ENCODE assay signal across 11 mouse cellular contexts in the genomic region with DNA sequence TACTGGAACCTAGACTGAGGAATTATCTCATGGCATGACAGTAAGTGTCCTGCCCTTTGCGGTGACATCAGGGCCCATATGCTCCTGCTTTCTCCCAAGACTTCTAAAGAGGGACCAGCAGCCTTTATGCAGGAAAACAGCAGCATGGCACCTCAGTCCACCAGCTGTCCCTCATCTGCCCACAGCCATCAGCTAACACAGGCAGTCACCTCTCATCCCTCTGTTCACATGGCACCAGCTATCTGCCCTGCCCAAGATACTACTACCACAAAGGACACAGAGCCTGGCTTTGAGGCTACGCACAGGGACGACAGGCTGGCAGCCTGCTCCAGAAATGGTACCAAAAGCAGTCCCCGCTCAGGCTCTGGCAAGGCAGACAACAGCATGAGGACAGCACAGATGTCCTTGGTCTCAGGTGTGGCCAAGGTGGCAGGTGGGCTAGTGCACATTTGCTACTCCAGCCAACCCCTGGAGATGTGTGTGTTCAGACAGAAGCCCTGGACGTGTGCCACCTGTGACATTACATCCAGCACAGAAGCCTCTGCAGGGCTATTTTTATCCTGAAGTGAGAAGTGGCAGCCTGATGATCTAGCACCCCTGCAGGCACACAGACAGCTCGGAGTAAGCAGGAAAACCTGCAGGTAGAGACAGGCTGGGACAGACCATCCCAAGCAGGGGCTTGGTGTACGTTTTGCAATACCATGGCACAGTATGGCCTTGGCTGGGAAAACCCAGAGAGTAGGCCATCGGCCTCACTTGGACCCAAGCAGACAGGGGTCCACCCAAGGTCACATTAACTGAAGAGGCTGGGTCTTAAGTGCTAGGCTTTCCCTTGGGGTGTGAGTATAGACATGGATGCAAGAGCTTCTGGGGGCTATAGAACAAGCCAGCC.
DNase-seq lines count a peak whose midpoint lies in the region; ATAC-seq and TF ChIP-seq lines count a peak whose summit lies in the region.
"Had no signal": no experiment of that assay in that cellular context is flagged by ENCODE, and none has a peak within 500 bp of the region (broad histone marks: within the 10 kb centered on the region; RNA-seq: fewer than 3 reads in every experiment).

No protein-coding gene starts in this region.

- H3K36me3 ChIP-seq in heart, adult 2 months (ENCODE audit: control insufficient read depth, insufficient read depth, low read length) = no peaks in the 10 kb centered on the region
- 0 out of 2 replicates have a peak, but pooled peaks cover 2% of the 10 kb centered on the region for H3K36me3 ChIP-seq in heart, embryonic 10.5 days
- H3K36me3 ChIP-seq in heart, embryonic 16.5 days (ENCODE audit: control insufficient read depth, insufficient read depth) = no peaks in the 10 kb centered on the region
- H3K36me3 ChIP-seq in forebrain, embryonic 16.5 days (ENCODE audit: control insufficient read depth, insufficient read depth) = no peaks in the 10 kb centered on the region

- no peak overlapping the region for H3K4me3 ChIP-seq in heart, adult 2 months
- no peak overlapping the region for H3K4me3 ChIP-seq in heart, embryonic 10.5 days
- no peak overlapping the region for H3K4me3 ChIP-seq in heart, embryonic 16.5 days (ENCODE audit: low read length)
- no peak overlapping the region for H3K4me3 ChIP-seq in forebrain, embryonic 16.5 days (replicated peaks; ENCODE audit: low read length)

- peak overlapping the region; percentile 68 for H3K27ac ChIP-seq in heart, adult 2 months
- H3K27ac ChIP-seq in heart, embryonic 10.5 days = no peak overlapping the region
- peak overlapping the region; percentile 67 for H3K27ac ChIP-seq in heart, embryonic 16.5 days (ENCODE audit: low read length)
- no peak overlapping the region for H3K27ac ChIP-seq in forebrain, embryonic 16.5 days (ENCODE audit: low read length)

- ATAC-seq in heart, embryonic 16.5 days (replicated peaks; ENCODE audit: extremely low read depth, insufficient read depth, low FRiP score) = peak; percentile 73
- ATAC-seq in erythroid progenitor cell, adult 5-6 weeks (replicated peaks; ENCODE audit: low FRiP score, poor library complexity, severe bottlenecking) = no peak
- ATAC-seq in forebrain, embryonic 16.5 days = no peak
- ATAC-seq: CD4-positive, CD25-positive, alpha-beta regulatory T cell, adult 4 months had no signal

- peak; percentile 57 to 74 for DNase-seq in heart, adult 2 months
- no peak for DNase-seq in heart, embryonic 10.5 days (ENCODE audit: low spot score)
- peak; percentile 62 for DNase-seq in brain, embryonic 14.5 days (ENCODE audit: low read depth)
- DNase-seq in cerebellum, postnatal 25 days = peak; percentile 66 to 72
- no peak for DNase-seq in spleen, postnatal 14 days (ENCODE audit: low spot score in 2 of 2)
- DNase-seq: kidney, adult 9 months; lung, postnatal 10 days had no signal

- H3K27me3 ChIP-seq in heart, adult 2 months (ENCODE audit: control insufficient read depth, insufficient read depth, low read length) = no peaks in the 10 kb centered on the region
- H3K27me3 ChIP-seq in heart, embryonic 10.5 days (ENCODE audit: insufficient read depth, poor library complexity, severe bottlenecking) = no peaks in the 10 kb centered on the region
- H3K27me3 ChIP-seq in heart, embryonic 16.5 days (ENCODE audit: control insufficient read depth, insufficient read depth, low read length) = no peaks in the 10 kb centered on the region
- no peaks in the 10 kb centered on the region for H3K27me3 ChIP-seq in forebrain, embryonic 16.5 days (replicated peaks; ENCODE audit: control insufficient read depth, insufficient read depth, low read length)

- no peak overlapping the region for H3K4me2 ChIP-seq in heart, embryonic 16.5 days (ENCODE audit: low read depth, low read length)
- H3K4me2 ChIP-seq in forebrain, embryonic 16.5 days (ENCODE audit: low read length) = no peak overlapping the region

- no peak for TF ChIP-seq POLR2A in heart, adult 2 months (IDR thresholded peaks at IDR 0.05; ENCODE audit: insufficient read depth, low read depth, low read length)
- no peak for TF ChIP-seq POLR2A in brain, embryonic 14.5 days (IDR thresholded peaks at IDR 0.05; ENCODE audit: borderline replicate concordance, extremely low read depth, insufficient read depth, insufficient read length, poor library complexity, severe bottlenecking)

- no peaks in the 10 kb centered on the region for H3K79me2 ChIP-seq in heart, adult 2 months (replicated peaks; ENCODE audit: control insufficient read depth, insufficient read depth, low read length)

- 68% methylated on average over 8 of the region's 8 CpGs for WGBS in heart, adult 2 months
- 72% methylated on average over 8 of the region's 8 CpGs for WGBS in heart, embryonic 10.5 days
- WGBS in heart, embryonic 16.5 days = 60% methylated on average over 8 of the region's 8 CpGs
- 78% methylated on average over 8 of the region's 8 CpGs for WGBS in forebrain, embryonic 16.5 days

- TF ChIP-seq CTCF in heart, adult 2 months (IDR thresholded peaks at IDR 0.05) = peak; percentile 44
- TF ChIP-seq CTCF in brain, embryonic 14.5 days (IDR thresholded peaks at IDR 0.05; ENCODE audit: borderline replicate concordance, extremely low read depth, insufficient read depth, insufficient read length) = no peak

- intact Hi-C loops in heart, adult 2 months (cut with DNase I) = loop anchor here (5.0 kb wide), 1 partner anchor 229 kb away; a partner anchor contains a TSS

- H3K9ac ChIP-seq in heart, adult 2 months (ENCODE audit: low read depth, low read length) = no peak overlapping the region
- peak overlapping the region; percentile 30; the same call in 1 of the 2 replicates for H3K9ac ChIP-seq in heart, embryonic 16.5 days (ENCODE audit: low read length)
- H3K9ac ChIP-seq in forebrain, embryonic 16.5 days (replicated peaks; ENCODE audit: low read depth, low read length) = no peak overlapping the region

- TF ChIP-seq EP300 in heart, adult 2 months (IDR thresholded peaks at IDR 0.05; ENCODE audit: insufficient read depth, low read depth, low read length) = peak; percentile 54; the same call in 1 of the 2 replicates

- H3K9me3 ChIP-seq in heart, embryonic 10.5 days = no peaks in the 10 kb centered on the region
- no peaks in the 10 kb centered on the region for H3K9me3 ChIP-seq in heart, embryonic 16.5 days (replicated peaks; ENCODE audit: control insufficient read depth, low read length)
- H3K9me3 ChIP-seq in forebrain, embryonic 16.5 days (ENCODE audit: control insufficient read depth, low read length) = no peaks in the 10 kb centered on the region

- H3K4me1 ChIP-seq in heart, adult 2 months (ENCODE audit: control insufficient read depth, insufficient read depth, low read length) = no peaks in the 10 kb centered on the region; the same call in 1 of the 2 replicates
- peaks cover 11% of the 10 kb centered on the region for H3K4me1 ChIP-seq in heart, embryonic 10.5 days
- H3K4me1 ChIP-seq in heart, embryonic 16.5 days (ENCODE audit: control insufficient read depth, insufficient read depth, low read length) = peaks cover 14% of the 10 kb centered on the region
- peaks cover 16% of the 10 kb centered on the region for H3K4me1 ChIP-seq in forebrain, embryonic 16.5 days (replicated peaks; ENCODE audit: control insufficient read depth, insufficient read depth, low read length)

Comparison
In these comparisons a context has a peak if more than half of its experiments do, and no peak if none do; other contexts are left out.
1. DNase-seq: peak in heart, adult 2 months (2 of 2), brain, embryonic 14.5 days (single experiment) and cerebellum, postnatal 25 days (2 of 2); none in heart, embryonic 10.5 days (single experiment) and spleen, postnatal 14 days (0 of 2).
2. H3K27ac ChIP-seq: peak in heart, adult 2 months (single experiment) and heart, embryonic 16.5 days (single experiment); none in heart, embryonic 10.5 days (single experiment) and forebrain, embryonic 16.5 days (single experiment).